Mouse (Mus musculus) heart, adult 2 months (tissue): ENCODE measurements around the gene Pdlim4.

Experiments
- CTCF ChIP-seq: fragments of 200-600 bp; IDR thresholded peaks from 2 replicates; pipeline ENCODE4 v1.8.1; 2022; ENCODE audit warnings: antibody characterized with exemption, mild to moderate bottlenecking, moderate library complexity
- EP300 ChIP-seq: fragments of 200-500 bp; IDR thresholded peaks from 2 replicates; pipeline ENCODE4 v1.6.1; 2011; ENCODE audit warnings: low read depth, low read length, control low read depth; ENCODE audit not compliant: insufficient read depth
- POLR2A ChIP-seq: fragments of 200-500 bp; IDR thresholded peaks from 2 replicates; pipeline ENCODE4 v1.6.1; 2011; ENCODE audit warnings: mild to moderate bottlenecking, low read depth, low read length, control low read depth; ENCODE audit not compliant: insufficient read depth

- TF ChIP-seq CTCF, result no peak
- no peak for TF ChIP-seq EP300
- no peak for TF ChIP-seq POLR2A
Measured at GRCm38 (mm10) chr11:54018893-54019732, 49.7 kb downstream of the Pdlim4 start.
